Mouse (Mus musculus) thymus, adult 2 months (tissue): ENCODE results near the gene Sgcd. TPM values are rescaled to one million over a fixed set of nuclear protein-coding genes. Genes with fewer than 3 reads are reported as not detected.

Source experiments
- DNase-seq: peaks from one replicate; pipeline ENCODE4 v3.0.0; 2021
- H3K27ac ChIP-seq: fragments of 200-500 bp; 2 replicates; pipeline ENCODE4 v1.5.1; 2012; ENCODE audit warnings: low read length, control low read depth; ENCODE audit not compliant: control insufficient read depth, insufficient read depth
- H3K27me3 ChIP-seq: fragments of 200-500 bp; 2 replicates; pipeline ENCODE4 v1.6.1; 2012; ENCODE audit warnings: mild to moderate bottlenecking, low read length, moderate library complexity, mixed read lengths; ENCODE audit not compliant: control insufficient read depth, insufficient read depth
- H3K36me3 ChIP-seq: fragments of 200-500 bp; 2 replicates; pipeline ENCODE4 v1.6.1; 2012; ENCODE audit warnings: mild to moderate bottlenecking, low read length, moderate library complexity; ENCODE audit not compliant: control insufficient read depth, insufficient read depth
- H3K4me1 ChIP-seq: fragments of 200-500 bp; replicated peaks from 2 replicates; pipeline ENCODE4 v1.6.1; 2012; ENCODE audit warnings: low read length; ENCODE audit not compliant: control insufficient read depth, insufficient read depth
- H3K4me3 ChIP-seq: fragments of 200-500 bp; 2 replicates; pipeline ENCODE4 v1.5.1; 2012; ENCODE audit warnings: mild to moderate bottlenecking, low read length, control low read depth, moderate library complexity; ENCODE audit not compliant: control insufficient read depth, insufficient read depth
- CTCF ChIP-seq: fragments of 200-500 bp; IDR thresholded peaks from 2 replicates; pipeline ENCODE4 v1.5.1; 2012; ENCODE audit warnings: mild to moderate bottlenecking, control low read depth, low read length, moderate library complexity, borderline replicate concordance; ENCODE audit not compliant: control insufficient read depth, poor library complexity, insufficient read depth; ENCODE audit errors: extremely low read depth
- POLR2A ChIP-seq: fragments of 200-500 bp; IDR thresholded peaks from 2 replicates; pipeline ENCODE4 v1.6.1; 2012; ENCODE audit warnings: mild to moderate bottlenecking, low read length, control low read depth, moderate library complexity; ENCODE audit not compliant: control insufficient read depth, poor library complexity, insufficient read depth; ENCODE audit errors: extremely low read depth
- WGBS: fragments of 180-500 bp; shearing (Covaris S2); methylation state at CpG from one replicate; pipeline ENCODE4 v1.1.7; 2018; 5-methylcytosine and 5-hydroxymethylcytosine counted together
- polyA plus RNA-seq: library from polyadenylated mRNA; depleted of rRNA; stranded (reverse); fragments of >200 nt; gene quantifications from 2 replicates; pipeline ENCODE4 v1.2.3, GENCODE M21; 2012

Sgcd gene
- polyA plus RNA-seq, 1 experiment, result 0.34 TPM

DNA sequence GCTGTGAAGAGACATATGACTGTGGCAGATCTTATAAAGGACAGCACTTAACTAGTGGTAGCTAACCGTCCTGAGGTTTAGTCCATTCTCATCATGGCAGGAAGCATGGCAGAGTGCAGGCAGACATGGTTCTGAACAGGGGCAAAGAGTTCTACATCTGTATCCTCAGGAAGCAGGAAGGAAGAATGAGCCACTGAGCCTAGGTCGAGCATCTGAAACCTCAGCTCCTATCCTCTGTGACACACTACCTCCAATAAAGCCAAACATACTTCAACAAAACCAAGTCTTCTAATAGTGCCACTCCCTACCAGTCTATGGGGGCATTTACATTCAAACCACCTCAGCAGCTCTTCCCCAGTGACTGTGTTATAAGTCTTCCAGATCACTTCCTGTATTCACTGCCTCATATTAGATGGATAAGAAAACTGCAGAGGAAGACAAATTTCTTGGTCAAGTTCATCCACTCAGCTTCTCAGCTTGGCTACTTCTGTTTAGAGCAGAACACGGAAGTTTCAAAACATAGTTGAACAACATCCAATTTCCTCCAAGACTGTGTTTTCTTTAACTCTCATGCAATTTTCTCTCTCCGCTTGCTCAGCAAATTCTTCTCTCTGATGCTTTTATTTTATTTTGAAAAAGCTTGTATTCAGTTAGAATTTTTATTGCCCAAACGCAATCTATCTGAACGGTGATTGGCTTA, 817.7 kb downstream of the Sgcd start:
- 53% methylated on average over 6 of the region's 6 CpGs for WGBS
- Histone ChIP-seq H3K4me3 (no peak overlapping the region), H3K4me1 (no peaks in the 10 kb centered on the region), H3K27ac (no peak overlapping the region), H3K36me3 (no peaks in the 10 kb centered on the region), H3K27me3 (no peaks in the 10 kb centered on the region)
- no peak for TF ChIP-seq CTCF
- DNase-seq, result no peak

DNA sequence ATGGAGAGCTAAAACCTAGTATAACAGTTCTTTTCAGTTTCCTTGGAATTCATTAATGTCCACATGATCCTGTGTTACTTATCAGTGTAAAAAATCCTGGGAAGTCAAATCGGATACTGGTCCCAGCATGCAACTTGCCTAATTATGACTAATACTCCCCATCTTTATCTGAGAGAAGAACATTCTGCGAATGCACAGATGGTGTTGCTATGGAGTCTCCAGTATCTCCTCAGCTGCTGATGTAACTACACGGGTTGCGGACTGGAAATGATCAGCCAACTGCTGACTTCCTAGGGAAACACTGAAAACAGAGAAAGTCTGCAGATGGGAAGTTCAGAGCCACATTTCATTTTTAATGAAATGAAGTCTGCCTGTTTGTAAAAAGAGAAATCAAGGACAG, 821.4 kb downstream of the Sgcd start:
- no peaks in the 10 kb centered on the region for H3K4me1 ChIP-seq
- no peak overlapping the region for H3K27ac ChIP-seq
- no peak overlapping the region for H3K4me3 ChIP-seq
- no peaks in the 10 kb centered on the region for H3K36me3 ChIP-seq
- no peak for TF ChIP-seq POLR2A
- WGBS, result 92% methylated on average over 4 of the region's 4 CpGs
- DNase-seq, result no peak
- H3K27me3 ChIP-seq, result no peaks in the 10 kb centered on the region

DNA sequence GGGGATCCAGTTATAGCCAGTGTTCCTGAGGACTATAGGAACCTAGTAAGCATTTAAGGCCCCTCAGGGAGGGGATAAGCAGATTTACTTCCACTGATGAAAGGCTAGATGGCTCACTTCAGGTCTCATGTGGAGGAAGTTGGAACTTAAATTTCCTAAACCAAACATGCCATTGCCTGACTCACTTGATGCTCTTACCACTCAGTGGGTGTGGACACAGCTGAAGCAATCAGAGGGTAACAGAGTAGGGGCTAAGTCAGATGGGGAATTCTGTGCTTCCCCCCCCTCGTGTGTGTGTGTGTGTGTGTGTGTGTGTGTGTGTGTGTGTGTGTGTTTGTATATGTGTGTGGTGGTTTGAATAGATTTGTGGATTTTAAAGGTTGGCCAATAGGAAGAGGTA, 830.7 kb downstream of the Sgcd start:
- Histone ChIP-seq H3K4me3 (no peak overlapping the region), H3K36me3 (no peaks in the 10 kb centered on the region), H3K4me1 (no peaks in the 10 kb centered on the region), H3K27ac (no peak overlapping the region), H3K27me3 (no peaks in the 10 kb centered on the region)
- no peak for DNase-seq
- whole genome bisulfite sequencing, result 88% methylated on average over 1 of the region's 1 CpGs
- no peak for TF ChIP-seq POLR2A
- no peak for TF ChIP-seq CTCF

DNA sequence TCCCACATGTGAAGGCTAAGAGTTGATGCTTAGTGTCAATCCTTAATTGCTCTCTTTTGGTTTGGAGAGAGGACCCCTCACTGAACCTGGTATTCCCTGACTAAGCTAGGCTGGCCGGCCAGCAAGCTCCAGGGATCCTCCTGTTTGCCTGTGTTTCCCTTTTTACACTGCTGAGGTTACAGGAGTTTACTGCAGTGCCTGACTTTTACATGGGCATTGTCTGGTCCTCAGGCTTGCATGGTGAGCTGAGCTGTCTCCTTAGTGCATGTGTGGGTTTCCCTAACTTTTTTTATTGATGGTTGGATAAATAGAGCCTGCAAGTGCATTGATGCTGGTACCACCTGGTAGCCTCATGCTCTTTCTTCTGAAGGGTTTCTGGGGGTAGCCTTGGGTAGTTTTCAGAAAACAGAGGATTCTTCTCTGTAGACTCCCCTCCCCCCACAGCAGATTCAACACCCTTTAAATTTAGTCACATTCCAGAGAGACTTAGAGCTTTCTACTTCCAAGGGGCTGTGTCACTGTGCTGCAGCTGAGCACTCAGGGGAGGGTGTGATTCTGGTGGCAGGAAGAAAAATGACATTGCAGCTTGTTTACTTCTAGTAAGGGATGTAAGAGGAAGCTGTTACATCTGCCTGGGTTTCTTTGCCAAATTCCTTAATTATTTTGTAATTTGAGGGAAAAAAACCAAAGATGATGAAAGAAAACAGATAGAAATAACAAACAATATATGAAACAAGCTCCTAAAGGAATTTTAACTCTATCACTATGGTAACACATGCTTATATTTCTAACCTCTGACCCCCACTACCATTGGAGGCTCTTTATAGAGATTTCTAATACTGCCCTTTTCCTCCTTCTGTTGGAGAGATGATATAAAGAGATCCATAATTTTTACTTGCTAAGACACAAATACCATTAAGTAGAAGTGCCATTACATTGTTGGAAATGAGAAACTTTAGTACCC, 831.8 kb downstream of the Sgcd start:
- no peaks in the 10 kb centered on the region for H3K27me3 ChIP-seq
- H3K36me3 ChIP-seq, result no peaks in the 10 kb centered on the region
- no peaks in the 10 kb centered on the region for H3K4me1 ChIP-seq
- 90% methylated on average over 1 of the region's 1 CpGs for WGBS
- no peak for DNase-seq
- no peak overlapping the region for H3K27ac ChIP-seq
- H3K4me3 ChIP-seq, result no peak overlapping the region
- TF ChIP-seq POLR2A (no peak), CTCF (no peak)

DNA sequence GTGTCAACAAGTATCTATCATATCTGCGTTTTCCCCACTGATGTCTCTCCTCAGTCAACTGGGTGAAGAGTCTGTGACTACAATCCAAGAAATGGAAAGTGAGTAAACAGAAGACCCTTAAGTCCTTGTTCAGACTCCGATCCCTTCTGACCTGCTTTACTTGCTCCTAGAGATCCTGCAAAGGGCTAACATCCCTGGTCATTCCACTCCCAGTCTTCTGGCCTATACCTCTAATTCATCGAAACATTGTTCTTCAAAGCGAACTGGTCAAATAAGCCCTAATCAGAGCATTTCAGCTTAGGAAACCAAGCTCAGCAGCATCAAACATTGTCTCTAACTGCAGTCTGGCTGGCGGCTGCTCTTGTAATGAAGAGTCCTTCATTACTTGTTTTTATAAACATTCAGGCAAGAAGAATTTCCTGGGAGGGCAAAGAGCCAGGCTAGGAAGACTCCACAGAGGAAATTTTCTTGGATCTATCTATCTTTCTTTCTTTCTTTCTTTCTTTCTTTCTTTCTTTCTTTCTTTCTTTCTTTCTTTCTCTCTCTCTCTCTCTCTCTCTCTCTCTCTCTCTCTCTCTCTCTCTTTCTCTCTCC, 833.8 kb downstream of the Sgcd start:
- H3K27ac ChIP-seq, result no peak overlapping the region
- no peak for DNase-seq

DNA sequence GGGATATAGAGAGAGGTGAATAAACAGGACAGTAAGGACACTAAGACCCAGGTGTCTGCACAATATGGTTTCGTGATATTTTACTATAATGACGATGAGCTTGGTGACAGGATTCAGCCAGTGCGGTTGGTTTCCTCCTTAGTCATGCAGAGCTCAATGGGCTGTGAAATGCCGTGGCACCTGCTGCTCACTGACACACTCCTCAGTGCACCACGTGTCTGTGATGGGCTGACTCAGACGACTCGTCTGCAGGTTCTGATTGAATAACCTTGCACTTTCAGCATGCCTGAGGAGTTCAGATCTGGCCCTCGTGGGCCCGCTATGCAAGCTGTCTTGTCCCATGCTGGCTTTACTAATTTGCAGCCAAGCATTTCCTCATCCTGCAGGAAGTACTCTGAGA, 839.2 kb downstream of the Sgcd start:
- 72% methylated on average over 9 of the region's 9 CpGs for WGBS
- TF ChIP-seq CTCF, result no peak
- no peak for TF ChIP-seq POLR2A

More for the DNA sequence above, 833.8 kb downstream of the Sgcd start:
- Histone ChIP-seq H3K4me1 (no peaks in the 10 kb centered on the region), H3K27me3 (no peaks in the 10 kb centered on the region), H3K4me3 (no peak overlapping the region), H3K36me3 (no peaks in the 10 kb centered on the region)
- TF ChIP-seq CTCF, result no peak
- TF ChIP-seq POLR2A, result no peak
- WGBS, result 97% methylated on average over 5 of the region's 5 CpGs

More for the DNA sequence above, 839.2 kb downstream of the Sgcd start:
- H3K27me3 ChIP-seq, result no peaks in the 10 kb centered on the region
- H3K4me1 ChIP-seq, result no peaks in the 10 kb centered on the region
- no peak overlapping the region for H3K4me3 ChIP-seq
- H3K36me3 ChIP-seq, result no peaks in the 10 kb centered on the region
- no peak overlapping the region for H3K27ac ChIP-seq
- no peak for DNase-seq
